Mouse (Mus musculus) CH12.LX (cell line): ENCODE results near the gene Vax1. TPM values are rescaled to one million over a fixed set of nuclear protein-coding genes. Genes with fewer than 3 reads are reported as not detected.

Source experiments
- DNase-seq: peaks from one replicate; pipeline ENCODE4 v3.0.0-alpha.2; 2013; ENCODE audit errors: extremely low read depth
- H3K27ac ChIP-seq: 2 replicates; pipeline ENCODE4 v1.5.1; 2012; ENCODE audit warnings: low read depth, mild to moderate bottlenecking, control low read depth, moderate library complexity; ENCODE audit not compliant: insufficient read depth
- H3K27me3 ChIP-seq: replicated peaks from 2 replicates; pipeline ENCODE3; 2012; ENCODE audit warnings: inconsistent platforms
- H3K36me3 ChIP-seq, 2 experiments: replicated peaks in 1 of 2; 2 replicates each; pipeline versions ENCODE3 to v1.6.1; 2012; ENCODE audit warnings: inconsistent platforms in 1 of 2, low read length in 1 of 2, mild to moderate bottlenecking in 1 of 2, mixed read lengths in 1 of 2, moderate library complexity in 1 of 2; ENCODE audit not compliant: control insufficient read depth in 1 of 2, insufficient read depth in 1 of 2
- H3K4me1 ChIP-seq, 2 experiments: 2 replicates each; pipeline ENCODE4 v1.6.1; 2012; ENCODE audit warnings: inconsistent platforms in 1 of 2, moderate library complexity in 1 of 2; ENCODE audit not compliant: insufficient read depth in 2 of 2, control insufficient read depth in 1 of 2
- H3K4me2 ChIP-seq: 2 replicates; pipeline ENCODE4 v1.6.1; 2012; ENCODE audit warnings: low read depth, mild to moderate bottlenecking, control low read depth; ENCODE audit not compliant: poor library complexity, insufficient read depth, severe bottlenecking
- H3K4me3 ChIP-seq, 3 experiments: fragments of 150-350 bp in 1 of 3; sonication (generic) in 1 of 3; replicated peaks in 1 of 3; 2 replicates each; pipeline versions ENCODE3 to v1.5.1; 2011 to 2012; ENCODE audit warnings: low read depth in 2 of 3, low read length in 2 of 3, mild to moderate bottlenecking in 2 of 3, moderate library complexity in 2 of 3, control low read depth in 1 of 3, improper control_type of control experiment in 1 of 3, inconsistent platforms in 1 of 3, mixed read lengths in 1 of 3; ENCODE audit not compliant: poor library complexity in 1 of 3
- H3K79me2 ChIP-seq: replicated peaks from 2 replicates; pipeline ENCODE4 v1.6.1; 2012; ENCODE audit warnings: mild to moderate bottlenecking, moderate library complexity; ENCODE audit not compliant: control insufficient read depth, poor library complexity, insufficient read depth, severe bottlenecking; ENCODE audit errors: extremely low read depth
- H3K9ac ChIP-seq: 2 replicates; pipeline ENCODE4 v1.6.1; 2012; ENCODE audit warnings: low read depth, mild to moderate bottlenecking, control low read depth, moderate library complexity; ENCODE audit not compliant: insufficient read depth
- H3K9me3 ChIP-seq: replicated peaks from 2 replicates; pipeline ENCODE3; 2012; ENCODE audit warnings: low read length, inconsistent platforms, mixed read lengths
- BHLHE40 ChIP-seq: IDR thresholded peaks from 2 replicates; pipeline ENCODE4 v1.6.1; 2011; ENCODE audit warnings: mild to moderate bottlenecking, low read depth, low read length, improper control_type of control experiment
- CHD2 ChIP-seq: IDR thresholded peaks from 2 replicates; pipeline ENCODE4 v1.6.1; 2011; ENCODE audit warnings: low read length, improper control_type of control experiment
- EP300 ChIP-seq: IDR thresholded peaks from 2 replicates; pipeline ENCODE4 v1.6.1; 2011; ENCODE audit warnings: low read length, improper control_type of control experiment
- ETS1 ChIP-seq: conservative IDR thresholded peaks from 2 replicates; pipeline ENCODE4 v1.6.1; 2012; ENCODE audit warnings: low read depth, mild to moderate bottlenecking, inconsistent platforms, low read length, improper control_type of control experiment, moderate library complexity
- IRF4 ChIP-seq: IDR thresholded peaks from 2 replicates; pipeline ENCODE4 v1.6.1; 2014; ENCODE audit warnings: low read depth, mild to moderate bottlenecking, inconsistent platforms, low read length, improper control_type of control experiment
- JUN ChIP-seq: IDR thresholded peaks from 2 replicates; pipeline ENCODE4 v1.6.1; 2011; ENCODE audit warnings: low read depth, mild to moderate bottlenecking, low read length, improper control_type of control experiment, moderate library complexity; ENCODE audit not compliant: insufficient read depth
- JUND ChIP-seq: conservative IDR thresholded peaks from 2 replicates; pipeline ENCODE4 v1.6.1; 2011; ENCODE audit warnings: low read depth, low read length, improper control_type of control experiment
- MAZ ChIP-seq: IDR thresholded peaks from 2 replicates; pipeline ENCODE4 v1.6.1; 2012; ENCODE audit warnings: low read depth, mild to moderate bottlenecking, inconsistent platforms, low read length, improper control_type of control experiment, moderate library complexity
- MEF2A ChIP-seq: IDR thresholded peaks from 2 replicates; pipeline ENCODE4 v1.6.1; 2014; ENCODE audit warnings: low read depth, mild to moderate bottlenecking, inconsistent platforms, low read length, improper control_type of control experiment, borderline replicate concordance
- MXI1 ChIP-seq: IDR thresholded peaks from 2 replicates; pipeline ENCODE4 v1.6.1; 2011; ENCODE audit warnings: mild to moderate bottlenecking, low read depth, low read length, improper control_type of control experiment
- NELFE ChIP-seq: IDR thresholded peaks from 2 replicates; pipeline ENCODE4 v1.6.1; 2011; ENCODE audit warnings: low read depth, low read length, improper control_type of control experiment
- POLR2AphosphoS2 ChIP-seq: IDR thresholded peaks from 2 replicates; pipeline ENCODE4 v1.6.1; 2011; ENCODE audit warnings: low read depth, low read length, improper control_type of control experiment
- RCOR1 ChIP-seq: conservative IDR thresholded peaks from 2 replicates; pipeline ENCODE4 v1.6.1; 2012; ENCODE audit warnings: low read depth, mild to moderate bottlenecking, inconsistent platforms, low read length, improper control_type of control experiment
- TCF12 ChIP-seq: IDR thresholded peaks from 2 replicates; pipeline ENCODE4 v1.6.1; 2014; ENCODE audit warnings: low read depth, mild to moderate bottlenecking, inconsistent platforms, low read length, improper control_type of control experiment
- UBTF ChIP-seq: IDR thresholded peaks from 2 replicates; pipeline ENCODE4 v1.6.1; 2012; ENCODE audit warnings: low read depth, mild to moderate bottlenecking, inconsistent platforms, low read length, improper control_type of control experiment, moderate library complexity
- USF2 ChIP-seq: conservative IDR thresholded peaks from 2 replicates; pipeline ENCODE4 v1.6.1; 2011; ENCODE audit warnings: low read depth, low read length, improper control_type of control experiment
- ZKSCAN1 ChIP-seq: IDR thresholded peaks from 2 replicates; pipeline ENCODE4 v1.6.1; 2012; ENCODE audit warnings: low read depth, inconsistent platforms, low read length, improper control_type of control experiment, borderline replicate concordance
- ZMIZ1 ChIP-seq: IDR thresholded peaks from 2 replicates; pipeline ENCODE4 v1.6.1; 2012; ENCODE audit warnings: low read depth, mild to moderate bottlenecking, inconsistent platforms, low read length, improper control_type of control experiment
- ZNF384 ChIP-seq: IDR thresholded peaks from 2 replicates; pipeline ENCODE4 v1.6.1; 2012; ENCODE audit warnings: low read depth, low read length, improper control_type of control experiment, inconsistent platforms
- dilution Hi-C: fragments of 300-500 bp; cut with MboI; formaldehyde crosslinking; loops from 2 replicates; pipeline ENCODE4 v1.14.3; 2020; ENCODE audit warnings: low sequenced_read_pairs; ENCODE audit not compliant: extremely low pct_unique_long_range_greater_than_20kb, extremely low pct_ligation_motif_present
- in situ Hi-C: fragments of 300-500 bp; cut with MboI; formaldehyde crosslinking; loops from 3 replicates; pipeline ENCODE4 v1.14.3; 2019; ENCODE audit warnings: low sequenced_read_pairs, low pct_ligation_motif_present, low pct_unique_long_range_greater_than_20kb, mixed read lengths
- polyA plus RNA-seq: library from polyadenylated mRNA; unstranded; fragments of >175 nt; gene quantifications from 2 replicates; pipeline ENCODE4 v1.2.1, GENCODE M21; 2012; ENCODE audit warnings: low read depth; ENCODE audit not compliant: insufficient read length
- total RNA-seq, 2 experiments: library from RNA; depleted of rRNA; stranded (reverse); fragments of 300-350 nt in 1 of 2; fragments of >200 nt in 1 of 2; gene quantifications; 2 replicates each; pipeline ENCODE4 v1.2.3; 2012 to 2014

Gene Vax1
- total and polyA plus RNA-seq, 3 experiments = not detected

DNA sequence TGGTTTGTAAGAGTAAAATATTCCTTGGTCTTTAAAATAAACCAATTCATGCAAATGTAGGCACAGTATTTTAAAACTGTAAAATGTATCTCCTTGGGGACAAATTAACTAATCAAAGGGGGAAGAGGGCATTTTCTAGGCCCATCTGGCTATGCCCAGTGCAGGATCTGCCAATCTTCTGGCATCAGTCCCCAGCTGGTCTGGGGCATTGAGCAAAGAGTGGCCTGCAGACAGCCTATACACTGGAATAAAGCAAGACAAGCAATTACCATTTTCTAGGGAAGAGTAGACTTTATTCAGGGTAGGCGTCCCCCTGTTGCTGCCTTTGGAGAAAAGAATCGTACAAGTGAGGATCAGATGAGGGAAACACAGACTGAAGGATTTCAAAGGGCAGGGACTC lies 40.2 kb downstream of the Vax1 start:
- Histone ChIP-seq H3K79me2 (no peaks in the 10 kb centered on the region), H3K27me3 (no peaks in the 10 kb centered on the region), H3K4me3 (no peak overlapping the region), H3K9me3 (peaks cover 2% of the 10 kb centered on the region), H3K4me2 (no peak overlapping the region), H3K27ac (no peak overlapping the region), H3K36me3 (no peaks in the 10 kb centered on the region), H3K9ac (no peak overlapping the region), H3K4me1 (peaks cover 14 to 50% of the 10 kb centered on the region in 2 experiments)
- in situ Hi-C loops = no loop called here
- dilution Hi-C loops = no loop called here
- DNase-seq = no peak
- TF ChIP-seq JUN = no peak
- no peak for TF ChIP-seq JUND
- TF ChIP-seq RCOR1 = no peak
- no peak for TF ChIP-seq POLR2AphosphoS2
- no peak for TF ChIP-seq MXI1
- TF ChIP-seq TCF12 = no peak
- TF ChIP-seq MEF2A = no peak

DNA sequence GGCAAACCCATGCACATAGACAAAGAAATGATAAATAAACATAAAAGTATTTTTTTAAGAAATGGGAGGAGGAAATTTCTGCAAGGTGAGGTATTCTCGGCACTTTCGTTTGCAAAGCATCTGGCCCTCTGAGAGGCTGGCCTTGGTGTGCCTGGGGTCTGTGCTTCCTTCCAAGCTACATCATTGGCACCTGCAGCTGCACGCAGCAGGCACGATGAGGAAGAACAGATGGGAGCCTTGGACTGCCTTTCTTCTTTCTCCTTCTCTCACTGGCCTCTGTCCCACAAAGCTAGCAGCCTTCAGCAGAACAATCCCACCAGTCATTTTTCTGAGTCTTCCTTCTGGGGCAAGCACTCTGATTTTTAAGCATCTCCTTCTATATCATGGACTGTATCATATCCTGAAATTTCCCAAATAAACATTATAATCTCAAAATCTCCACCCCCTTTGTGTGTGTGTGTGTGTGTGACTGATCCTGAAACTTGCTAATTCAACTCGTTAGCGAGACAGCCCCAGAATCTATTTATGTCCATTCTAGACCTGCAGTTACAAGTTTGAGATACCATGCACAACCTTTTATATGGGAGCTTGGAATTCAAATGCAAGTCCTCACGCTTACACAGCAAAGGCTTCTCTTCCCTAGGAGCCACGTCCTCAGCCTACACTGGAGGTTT lies 41.2 kb downstream of the Vax1 start:
- H3K4me3 ChIP-seq = no peak overlapping the region
- peak; percentile 50 for DNase-seq
- in situ Hi-C loops = no loop called here
- peaks cover 14 to 47% of the 10 kb centered on the region in 2 experiments for H3K4me1 ChIP-seq
- peak overlapping the region; percentile 39 for H3K4me2 ChIP-seq
- peaks cover 2% of the 10 kb centered on the region for H3K9me3 ChIP-seq
- no peaks in the 10 kb centered on the region for H3K27me3 ChIP-seq
- H3K79me2 ChIP-seq = no peaks in the 10 kb centered on the region
- H3K36me3 ChIP-seq = no peaks in the 10 kb centered on the region
- dilution Hi-C loops = no loop called here
- no peak overlapping the region for H3K27ac ChIP-seq
- TF ChIP-seq UBTF (no peak), IRF4 (peak; percentile 89), NELFE (no peak), MAZ (no peak), USF2 (no peak), EP300 (peak; percentile 68), ZMIZ1 (no peak), MEF2A (peak; percentile 92), ZKSCAN1 (no peak), ETS1 (peak; percentile 39; the same call in 1 of the 2 replicates), BHLHE40 (peak; percentile 89), MXI1 (no peak; the same call in 1 of the 2 replicates), JUN (no peak; the same call in 1 of the 2 replicates), TCF12 (peak; percentile 7; the same call in 1 of the 2 replicates), CHD2 (peak; percentile 54; the same call in 1 of the 2 replicates), ZNF384 (no peak), JUND (peak; percentile 59)
- no peak overlapping the region for H3K9ac ChIP-seq
